Mouse (Mus musculus): ENCODE results near the gene Utp15. TPM values are rescaled to one million over a fixed set of nuclear protein-coding genes. Genes with fewer than 3 reads are reported as not detected.
A peak's percentile ranks its signal among the peaks of the same experiment; 100 is the strongest.

The Utp15 gene
- polyA plus RNA-seq (2015; fragmentation: Nextera tagmentation; extraction: Ambion mirVana) = 8.4 and 8.7 TPM in 2 replicates

DNA sequence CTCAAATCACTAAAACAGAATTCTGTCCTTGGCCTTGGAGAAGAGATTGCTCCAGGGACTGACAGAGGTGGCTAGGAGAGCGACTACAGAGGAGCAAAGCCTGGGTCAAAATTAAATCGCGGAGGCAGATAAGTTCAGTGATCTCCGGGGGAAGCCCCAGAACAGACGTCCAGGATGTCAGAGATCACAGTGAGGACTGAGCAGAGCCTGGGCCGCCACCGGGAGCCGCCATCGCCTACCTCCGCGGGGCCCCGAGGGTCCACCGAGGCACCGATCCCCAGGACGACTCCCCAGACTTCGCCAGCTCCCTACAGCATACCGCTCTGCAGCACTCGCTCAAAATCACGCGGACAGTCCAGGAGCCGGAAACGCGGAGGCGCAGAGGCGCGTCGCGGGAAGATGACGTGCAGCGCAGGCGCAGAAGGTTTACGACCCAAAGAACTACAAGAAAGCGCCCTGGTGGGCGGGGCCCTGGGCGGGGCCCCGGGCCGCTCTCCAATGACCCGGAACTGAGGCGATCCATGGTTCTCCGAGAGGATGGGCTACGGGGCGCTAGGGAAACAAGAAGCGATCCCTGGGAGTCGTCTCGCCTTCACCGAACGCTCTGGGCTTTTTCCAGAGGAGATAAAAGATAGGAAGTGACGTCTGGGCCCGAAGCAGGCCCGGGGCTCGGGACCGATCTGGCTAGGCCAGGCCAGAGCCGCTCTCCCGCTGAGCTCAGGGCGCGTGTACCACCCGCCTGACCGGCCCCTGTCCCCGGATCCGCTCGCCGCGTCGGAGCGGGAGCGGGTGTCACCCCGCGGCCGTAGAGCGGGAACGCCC, at the start of gene Utp15, which contains the start of gene Ankra2:
Utp15 (minus strand) TSS at position 406 of the 822 bp plus-strand sequence.
Ankra2 (plus strand) TSS at position 439 of the 822 bp plus-strand sequence.
- whole genome bisulfite sequencing = under 1% methylated on average over 68 of the region's 71 CpGs
- Histone ChIP-seq H3K9me3 (ENCODE audit: low read length) (no peaks in the 10 kb centered on the region), H3K4me1 (ENCODE audit: insufficient read depth, low read depth, low read length) (peaks cover 14% of the 10 kb centered on the region), H3K36me3 (ENCODE audit: insufficient read depth, low read length) (peaks cover 1% of the 10 kb centered on the region; the same call in 1 of the 2 replicates), H3K4me3 (ENCODE audit: low read depth, low read length) (peak within 1 kb of the TSS; percentile 85), H3K9ac (replicated peaks; ENCODE audit: low read depth) (peak within 1 kb of the TSS; percentile 86), H3K4me2 (replicated peaks; ENCODE audit: low read depth, low read length) (peak within 1 kb of the TSS; percentile 91), H3K27ac (ENCODE audit: low read length) (peak within 1 kb of the TSS; percentile 92), H3K27me3 (replicated peaks; ENCODE audit: insufficient read depth, low read length) (no peaks in the 10 kb centered on the region)
- peak; percentile 99 for ATAC-seq
- TF ChIP-seq EP300 (IDR thresholded peaks at IDR 0.05) (peak; percentile 41; the same call in 1 of the 2 replicates), CTCF (IDR thresholded peaks at IDR 0.05) (no peak)
- DNase-seq (ENCODE audit: low spot score) = peak; percentile 98

DNA sequence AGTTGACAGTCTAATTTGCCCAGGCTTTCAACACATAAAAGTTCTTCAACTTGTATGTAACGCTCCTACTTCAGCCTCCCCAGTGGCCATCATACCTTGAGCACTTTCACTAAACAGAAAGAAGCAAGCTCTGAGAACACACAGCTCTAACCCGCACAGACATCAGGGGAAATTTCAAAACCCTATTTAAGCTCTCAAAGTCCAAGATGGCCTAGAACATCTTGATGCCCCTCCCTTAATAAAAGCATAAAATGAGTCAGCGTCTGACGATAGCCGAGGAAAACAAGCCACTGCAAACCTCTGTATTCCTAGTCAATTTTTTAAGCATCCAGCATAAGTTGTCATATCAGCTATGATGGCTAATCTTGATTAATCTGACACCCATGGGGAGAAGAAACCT, 48.8 kb upstream of the Utp15 start:
- TF ChIP-seq EP300 (IDR thresholded peaks at IDR 0.05) (no peak), CTCF (IDR thresholded peaks at IDR 0.05) (no peak)
- H3K36me3 ChIP-seq (ENCODE audit: insufficient read depth, low read length) = peaks cover 30% of the 10 kb centered on the region
- ATAC-seq (no peak), DNase-seq (ENCODE audit: low spot score) (no peak)
- H3K9ac ChIP-seq (replicated peaks; ENCODE audit: low read depth) = no peak overlapping the region
- H3K9me3 ChIP-seq (ENCODE audit: low read length) = no peaks in the 10 kb centered on the region
- H3K27ac ChIP-seq (ENCODE audit: low read length) = no peak overlapping the region
- whole genome bisulfite sequencing = 90% methylated on average over 5 of the region's 5 CpGs
- H3K4me2 ChIP-seq (replicated peaks; ENCODE audit: low read depth, low read length) = no peak overlapping the region
- H3K27me3 ChIP-seq (replicated peaks; ENCODE audit: insufficient read depth, low read length) = no peaks in the 10 kb centered on the region
- peaks cover 7% of the 10 kb centered on the region; the same call in 1 of the 2 replicates for H3K4me1 ChIP-seq (ENCODE audit: insufficient read depth, low read depth, low read length)
- no peak overlapping the region for H3K4me3 ChIP-seq (ENCODE audit: low read depth, low read length)

DNA sequence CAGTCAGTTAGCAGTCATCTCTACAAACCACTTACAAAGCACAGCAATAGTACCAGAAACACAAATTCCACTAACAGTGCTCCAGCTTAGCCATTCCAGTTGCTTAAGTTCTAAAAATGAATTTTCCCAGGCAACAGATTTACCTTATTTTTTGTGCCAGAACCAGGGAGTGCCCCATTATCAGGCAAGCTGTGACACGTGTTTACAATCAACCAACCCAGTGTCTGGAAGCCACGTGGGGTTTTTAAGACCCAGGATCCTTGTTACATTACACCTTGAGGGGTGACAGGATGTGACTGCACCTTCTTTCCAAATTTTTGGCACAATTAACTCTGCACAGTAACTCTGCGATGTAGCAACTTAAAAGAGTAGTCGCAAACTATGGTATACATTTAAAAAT, 45.9 kb upstream of the Utp15 start:
- WGBS = 72% methylated on average over 4 of the region's 4 CpGs
- DNase-seq (ENCODE audit: low spot score) (no peak), ATAC-seq (no peak)
- no peak for TF ChIP-seq CTCF (IDR thresholded peaks at IDR 0.05)
- no peak for TF ChIP-seq EP300 (IDR thresholded peaks at IDR 0.05)
- no peak overlapping the region for H3K27ac ChIP-seq (ENCODE audit: low read length)
- H3K4me2 ChIP-seq (replicated peaks; ENCODE audit: low read depth, low read length) = no peak overlapping the region
- H3K4me3 ChIP-seq (ENCODE audit: low read depth, low read length) = no peak overlapping the region
- no peak overlapping the region for H3K9ac ChIP-seq (replicated peaks; ENCODE audit: low read depth)
- peaks cover 30% of the 10 kb centered on the region for H3K36me3 ChIP-seq (ENCODE audit: insufficient read depth, low read length)
- H3K27me3 ChIP-seq (replicated peaks; ENCODE audit: insufficient read depth, low read length) = no peaks in the 10 kb centered on the region
- no peaks in the 10 kb centered on the region for H3K9me3 ChIP-seq (ENCODE audit: low read length)
- H3K4me1 ChIP-seq (ENCODE audit: insufficient read depth, low read depth, low read length) = no peaks in the 10 kb centered on the region

DNA sequence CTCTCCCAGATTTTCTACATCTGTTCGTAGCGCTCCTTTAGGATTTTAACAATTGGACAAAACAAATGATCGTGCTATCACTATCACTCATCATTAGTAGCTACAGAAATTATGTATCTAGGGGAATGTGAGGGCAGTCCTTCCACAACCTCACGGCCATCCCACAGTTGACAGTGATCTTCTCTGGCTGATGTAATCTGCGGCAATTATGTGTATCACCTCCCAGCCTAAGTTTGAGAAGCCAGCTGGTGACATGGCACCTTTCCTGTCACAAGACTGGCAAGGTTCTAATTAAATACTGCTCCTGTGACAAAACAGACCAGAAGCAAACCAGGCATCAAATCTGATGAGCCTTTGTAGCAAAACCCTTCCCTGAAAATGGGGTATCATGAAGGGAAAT, 45.2 kb upstream of the Utp15 start:
- Histone ChIP-seq H3K27me3 (replicated peaks; ENCODE audit: insufficient read depth, low read length) (no peaks in the 10 kb centered on the region), H3K27ac (ENCODE audit: low read length) (no peak overlapping the region), H3K4me2 (replicated peaks; ENCODE audit: low read depth, low read length) (no peak overlapping the region), H3K4me1 (ENCODE audit: insufficient read depth, low read depth, low read length) (no peaks in the 10 kb centered on the region), H3K4me3 (ENCODE audit: low read depth, low read length) (no peak overlapping the region), H3K9me3 (ENCODE audit: low read length) (no peaks in the 10 kb centered on the region), H3K36me3 (ENCODE audit: insufficient read depth, low read length) (peaks cover 29% of the 10 kb centered on the region), H3K9ac (replicated peaks; ENCODE audit: low read depth) (no peak overlapping the region)
- TF ChIP-seq CTCF (IDR thresholded peaks at IDR 0.05) (no peak), EP300 (IDR thresholded peaks at IDR 0.05) (no peak)
- WGBS = 78% methylated on average over 5 of the region's 5 CpGs
- ATAC-seq (no peak), DNase-seq (ENCODE audit: low spot score) (no peak)

DNA sequence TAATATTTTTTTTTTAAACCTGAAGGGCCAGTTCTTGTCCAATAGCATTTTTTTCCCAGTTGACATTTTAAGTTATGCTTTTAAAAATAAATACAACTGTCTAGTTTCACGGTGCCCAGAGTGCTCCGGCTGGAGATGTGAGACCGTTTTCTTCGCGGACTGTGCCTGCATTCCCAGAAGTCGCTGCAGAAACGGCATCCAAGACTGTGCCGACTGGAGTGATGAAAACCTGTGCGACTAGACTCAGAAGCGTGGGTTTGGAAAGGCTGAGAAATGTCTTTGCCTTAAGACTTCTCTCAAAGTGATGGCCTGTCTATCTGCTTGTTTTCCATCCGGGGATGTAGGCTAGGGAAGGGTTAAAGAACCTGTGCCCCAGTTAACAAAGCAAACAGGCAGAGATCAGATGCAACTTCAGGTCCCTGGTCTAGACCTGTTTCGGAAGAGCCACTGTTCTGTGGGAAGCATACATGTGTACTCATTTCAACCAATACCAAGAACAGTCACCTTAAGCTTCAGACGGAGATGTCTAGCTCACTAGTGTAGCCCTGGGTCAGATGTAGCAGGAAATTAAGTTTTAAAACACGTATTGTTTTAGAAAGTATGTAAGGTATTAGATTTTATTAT, 44.1 kb upstream of the Utp15 start:
- TF ChIP-seq CTCF (IDR thresholded peaks at IDR 0.05) = no peak
- no peak for TF ChIP-seq EP300 (IDR thresholded peaks at IDR 0.05)
- WGBS = 28% methylated on average over 14 of the region's 14 CpGs
- Histone ChIP-seq H3K27ac (ENCODE audit: low read length) (0 out of 2 replicates have a peak overlapping the region, but pooled peaks have one; percentile 10), H3K4me3 (ENCODE audit: low read depth, low read length) (no peak overlapping the region), H3K4me2 (replicated peaks; ENCODE audit: low read depth, low read length) (no peak overlapping the region), H3K9me3 (ENCODE audit: low read length) (no peaks in the 10 kb centered on the region), H3K36me3 (ENCODE audit: insufficient read depth, low read length) (peaks cover 21% of the 10 kb centered on the region), H3K27me3 (replicated peaks; ENCODE audit: insufficient read depth, low read length) (no peaks in the 10 kb centered on the region), H3K9ac (replicated peaks; ENCODE audit: low read depth) (no peak overlapping the region), H3K4me1 (ENCODE audit: insufficient read depth, low read depth, low read length) (no peaks in the 10 kb centered on the region)
- DNase-seq (ENCODE audit: low spot score) (no peak), ATAC-seq (no peak)

DNA sequence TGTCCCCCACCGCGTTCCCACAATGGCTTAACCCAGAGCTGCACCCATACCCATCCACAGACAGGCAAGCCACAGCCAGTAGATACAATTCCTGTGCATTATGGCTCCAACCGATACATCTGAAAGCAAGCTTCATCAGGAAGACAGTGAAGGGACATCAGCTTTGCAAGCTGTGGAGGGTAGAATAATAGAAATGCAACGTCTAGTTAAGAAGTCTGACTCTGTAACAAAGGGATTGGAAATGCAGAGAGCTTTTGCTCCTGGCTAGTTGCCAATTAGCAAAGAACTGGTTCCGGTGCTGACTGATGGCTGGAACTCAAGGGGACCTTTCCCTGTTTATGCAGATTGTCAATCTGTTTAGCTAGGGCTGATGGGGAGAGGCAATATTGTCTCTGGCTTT, 43.6 kb upstream of the Utp15 start:
- no peak overlapping the region for H3K9ac ChIP-seq (replicated peaks; ENCODE audit: low read depth)
- H3K9me3 ChIP-seq (ENCODE audit: low read length) = no peaks in the 10 kb centered on the region
- H3K27me3 ChIP-seq (replicated peaks; ENCODE audit: insufficient read depth, low read length) = no peaks in the 10 kb centered on the region
- H3K36me3 ChIP-seq (ENCODE audit: insufficient read depth, low read length) = peaks cover 15% of the 10 kb centered on the region; the same call in 1 of the 2 replicates
- TF ChIP-seq EP300 (IDR thresholded peaks at IDR 0.05) = no peak
- no peak for TF ChIP-seq CTCF (IDR thresholded peaks at IDR 0.05)
- ATAC-seq (no peak), DNase-seq (ENCODE audit: low spot score) (peak; percentile 37)
- H3K4me3 ChIP-seq (ENCODE audit: low read depth, low read length) = no peak overlapping the region
- WGBS = 36% methylated on average over 5 of the region's 5 CpGs
- 0 out of 2 replicates have a peak overlapping the region, but pooled peaks have one; percentile 10 for H3K27ac ChIP-seq (ENCODE audit: low read length)
- H3K4me2 ChIP-seq (replicated peaks; ENCODE audit: low read depth, low read length) = no peak overlapping the region
- no peaks in the 10 kb centered on the region for H3K4me1 ChIP-seq (ENCODE audit: insufficient read depth, low read depth, low read length)

All from lung, postnatal 0 days (tissue).